ENCODE assay signal across 9 mouse cellular contexts in genomic region chr5:92332359-92332840, GRCm38 (mm10). TPM values are rescaled to one million over a fixed set of nuclear protein-coding genes. Genes with fewer than 3 reads are reported as not detected.
DNase-seq lines count a peak whose midpoint lies in the region; ATAC-seq lines count a peak whose summit lies in the region.
"Had no signal": no experiment of that assay in that cellular context is flagged by ENCODE, and none has a peak within 500 bp of the region (broad histone marks: within the 10 kb centered on the region; RNA-seq: fewer than 3 reads in every experiment).

No protein-coding gene starts in this region.

- H3K4me2 ChIP-seq in hindbrain, embryonic 14.5 days (replicated peaks) = no peak overlapping the region
- H3K4me2 ChIP-seq: limb, embryonic 12.5 days had no signal

- no peaks in the 10 kb centered on the region for H3K27me3 ChIP-seq in hindbrain, embryonic 14.5 days (ENCODE audit: control insufficient read depth, insufficient read depth, low read length)
- H3K27me3 ChIP-seq in forebrain, embryonic 10.5 days (ENCODE audit: poor library complexity, severe bottlenecking) = no peaks in the 10 kb centered on the region
- H3K27me3 ChIP-seq: limb, embryonic 12.5 days had no signal

- no peak for ATAC-seq in monocyte, adult 5-6 weeks (replicated peaks; ENCODE audit: insufficient number of reproducible peaks, low FRiP score, low TSS enrichment, poor library complexity, severe bottlenecking)
- no peak for ATAC-seq in hindbrain, embryonic 14.5 days (ENCODE audit: low FRiP score)

- no peak overlapping the region for H3K27ac ChIP-seq in hindbrain, embryonic 14.5 days
- no peak overlapping the region for H3K27ac ChIP-seq in forebrain, embryonic 10.5 days
- H3K27ac ChIP-seq: limb, embryonic 12.5 days had no signal

- H3K4me3 ChIP-seq in hindbrain, embryonic 14.5 days (replicated peaks; ENCODE audit: low read length) = no peak overlapping the region
- H3K4me3 ChIP-seq in forebrain, embryonic 10.5 days = no peak overlapping the region
- H3K4me3 ChIP-seq: limb, embryonic 12.5 days had no signal

- no peaks in the 10 kb centered on the region for H3K36me3 ChIP-seq in hindbrain, embryonic 14.5 days (replicated peaks; ENCODE audit: control insufficient read depth, insufficient read depth)
- H3K36me3 ChIP-seq in forebrain, embryonic 10.5 days (replicated peaks) = no peaks in the 10 kb centered on the region
- H3K36me3 ChIP-seq: limb, embryonic 12.5 days had no signal

- no peaks in the 10 kb centered on the region for H3K9me3 ChIP-seq in hindbrain, embryonic 14.5 days (ENCODE audit: control insufficient read depth, low read length)
- no peaks in the 10 kb centered on the region for H3K9me3 ChIP-seq in forebrain, embryonic 10.5 days
- H3K9me3 ChIP-seq: limb, embryonic 12.5 days had no signal

- peak; percentile 50 for DNase-seq in ovary, adult 18-20 months (ENCODE audit: low spot score)
- DNase-seq in ovary, postnatal 10 days (ENCODE audit: low spot score) = no peak
- DNase-seq in gastrocnemius, postnatal 14 days = peak; percentile 51
- peak; percentile 30 for DNase-seq in kidney, adult 11 months
- peak; percentile 41 for DNase-seq in lung, postnatal 14 days
- no peak for DNase-seq in hindbrain, embryonic 14.5 days (ENCODE audit: low spot score)
- DNase-seq in forebrain, embryonic 10.5 days (ENCODE audit: extremely low spot score, low spot score) = no peak

- intact Hi-C loops in gastrocnemius, postnatal 14 days (cut with DNase I; ENCODE audit: low total_unique reads) = no loop called here

- no peak overlapping the region for H3K9ac ChIP-seq in hindbrain, embryonic 14.5 days
- H3K9ac ChIP-seq: limb, embryonic 12.5 days had no signal

- 82% methylated on average over 9 of the region's 9 CpGs for WGBS in hindbrain, embryonic 14.5 days
- WGBS in forebrain, embryonic 10.5 days = 83% methylated on average over 9 of the region's 9 CpGs

- H3K4me1 ChIP-seq in hindbrain, embryonic 14.5 days (replicated peaks; ENCODE audit: control insufficient read depth, insufficient read depth, low read length) = no peaks in the 10 kb centered on the region
- no peaks in the 10 kb centered on the region for H3K4me1 ChIP-seq in forebrain, embryonic 10.5 days

RNA-seq across cellular contexts. Expression of gene Art3, which starts 0.8 kb away (rescaled TPM):
- total RNA-seq in gastrocnemius, postnatal 14 days (2021) = 100 to 1,000 TPM; 314 to 411 TPM
- 1.3 to 2.9 TPM (median 1.5 TPM) in 3 replicates for total RNA-seq in monocyte, adult 5-6 weeks (2017)
- 6.0 and 9.3 TPM in 2 replicates for polyA plus RNA-seq in hindbrain, embryonic 14.5 days (2014; fragmentation: Nextera tagmentation; extraction: Ambion mirVana)
- 0.48 and 1.2 TPM in 2 replicates for polyA plus RNA-seq in forebrain, embryonic 10.5 days (2016; fragmentation: Nextera tagmentation; extraction: Ambion mirVana)

RNA-seq across cellular contexts. Expression of gene Cxcl9, which starts 4.5 kb away (rescaled TPM):
- 1 to 10 TPM in 1 of 2 experiments, under 1 TPM in 1; 0.90 to 1.4 TPM for total RNA-seq in gastrocnemius, postnatal 14 days (2021)
- 0.19 TPM in 1 of 3 replicates, not detected in the others for total RNA-seq in monocyte, adult 5-6 weeks (2017)
- not detected in 2 replicates for polyA plus RNA-seq in hindbrain, embryonic 14.5 days (2014; fragmentation: Nextera tagmentation; extraction: Ambion mirVana)
- not detected in 2 replicates for polyA plus RNA-seq in forebrain, embryonic 10.5 days (2016; fragmentation: Nextera tagmentation; extraction: Ambion mirVana)
- polyA plus RNA-seq: limb, embryonic 12.5 days had no signal

RNA-seq across cellular contexts. Expression of gene Cxcl10, which starts 16.3 kb away (rescaled TPM):
- under 1 TPM; 0.29 to 0.51 TPM for total RNA-seq in gastrocnemius, postnatal 14 days (2021)
- 0.95 to 3.6 TPM (median 3.5 TPM) in 3 replicates for total RNA-seq in monocyte, adult 5-6 weeks (2017)
- polyA plus RNA-seq in hindbrain, embryonic 14.5 days (2014; fragmentation: Nextera tagmentation; extraction: Ambion mirVana) = 0.24 TPM in 1 of 2 replicates, not detected in the other
- polyA plus RNA-seq in forebrain, embryonic 10.5 days (2016; fragmentation: Nextera tagmentation; extraction: Ambion mirVana) = 0.33 TPM in 1 of 2 replicates, not detected in the other

RNA-seq across cellular contexts. Expression of gene Sdad1, which starts 22.1 kb away (rescaled TPM):
- total RNA-seq in gastrocnemius, postnatal 14 days (2021) = 10 to 100 TPM; 16.2 TPM
- 24.6 to 35.1 TPM (median 31.5 TPM) in 3 replicates for total RNA-seq in monocyte, adult 5-6 weeks (2017)
- 28.5 and 29.3 TPM in 2 replicates for polyA plus RNA-seq in hindbrain, embryonic 14.5 days (2014; fragmentation: Nextera tagmentation; extraction: Ambion mirVana)
- polyA plus RNA-seq in forebrain, embryonic 10.5 days (2016; fragmentation: Nextera tagmentation; extraction: Ambion mirVana) = 59.4 and 63.0 TPM in 2 replicates

RNA-seq across cellular contexts. Expression of gene Naaa, which starts 54.4 kb away (rescaled TPM):
- 1 to 10 TPM; 5.7 to 8.3 TPM for total RNA-seq in gastrocnemius, postnatal 14 days (2021)
- 46.8 to 114 TPM (median 77.3 TPM) in 3 replicates for total RNA-seq in monocyte, adult 5-6 weeks (2017)
- polyA plus RNA-seq in hindbrain, embryonic 14.5 days (2014; fragmentation: Nextera tagmentation; extraction: Ambion mirVana) = 22.1 and 25.1 TPM in 2 replicates
- 2.6 and 3.3 TPM in 2 replicates for polyA plus RNA-seq in forebrain, embryonic 10.5 days (2016; fragmentation: Nextera tagmentation; extraction: Ambion mirVana)

Comparison
In these comparisons a context has a peak if more than half of its experiments do, and no peak if none do; other contexts are left out.
1. DNase-seq: peak in ovary, adult 18-20 months (single experiment), gastrocnemius, postnatal 14 days (single experiment), kidney, adult 11 months (single experiment) and lung, postnatal 14 days (single experiment); none in ovary, postnatal 10 days (single experiment), hindbrain, embryonic 14.5 days (single experiment) and forebrain, embryonic 10.5 days (single experiment).
2. RNA of gene Art3, which starts 0.8 kb away (total RNA-seq): 314 to 411 TPM in gastrocnemius, postnatal 14 days; 1.3 to 2.9 TPM in monocyte, adult 5-6 weeks; every median in the first group is over 10 times any median in the second.